Mouse (Mus musculus) hindbrain, embryonic 14.5 days (tissue): ENCODE measurements around the gene Brdt. TPM values are rescaled to one million over a fixed set of nuclear protein-coding genes. Genes with fewer than 3 reads are reported as not detected.

ENCODE experiments used
- ATAC-seq: fragments of 200-750 bp; cut with Nextera tagmentation; 2 replicates; pipeline ENCODE4 v1.8.0; 2017; ENCODE audit warnings: moderate number of reproducible peaks, mild to moderate bottlenecking, moderate TSS enrichment, moderate library complexity; ENCODE audit not compliant: low FRiP score
- DNase-seq: peaks from one replicate; pipeline ENCODE4 v3.0.0-alpha.2; 2015; ENCODE audit warnings: low spot score
- H3K27ac ChIP-seq: fragments of 300-500 bp; sonication (generic); 2 replicates; pipeline ENCODE4 v1.5.1; 2014; ENCODE audit warnings: mild to moderate bottlenecking, moderate library complexity
- H3K27me3 ChIP-seq: fragments of 300-500 bp; sonication (generic); 2 replicates; pipeline ENCODE4 v1.6.1; 2014; ENCODE audit warnings: mild to moderate bottlenecking, low read length, mixed read lengths; ENCODE audit not compliant: control insufficient read depth, insufficient read depth
- H3K36me3 ChIP-seq: fragments of 300-500 bp; sonication (generic); replicated peaks from 2 replicates; pipeline ENCODE4 v1.6.1; 2014; ENCODE audit not compliant: control insufficient read depth, insufficient read depth
- H3K4me1 ChIP-seq: fragments of 300-500 bp; sonication (generic); replicated peaks from 2 replicates; pipeline ENCODE4 v1.6.1; 2014; ENCODE audit warnings: antibody characterized with exemption, low read length, mixed read lengths; ENCODE audit not compliant: control insufficient read depth, insufficient read depth
- H3K4me2 ChIP-seq: fragments of 300-500 bp; sonication (generic); replicated peaks from 2 replicates; pipeline ENCODE4 v1.6.1; 2014; ENCODE audit warnings: mild to moderate bottlenecking, moderate library complexity
- H3K4me3 ChIP-seq: fragments of 300-500 bp; sonication (generic); replicated peaks from 2 replicates; pipeline ENCODE4 v1.5.1; 2014; ENCODE audit warnings: mild to moderate bottlenecking, low read length
- H3K9ac ChIP-seq: fragments of 300-500 bp; sonication (generic); 2 replicates; pipeline ENCODE4 v1.6.1; 2014
- H3K9me3 ChIP-seq: fragments of 300-500 bp; sonication (generic); 2 replicates; pipeline ENCODE4 v1.6.1; 2016; ENCODE audit warnings: low read length; ENCODE audit not compliant: control insufficient read depth
- WGBS: fragments of 180-500 bp; shearing (Covaris S2); extraction: QIAGEN DNeasy Blood & Tissue Kit; methylation state at CpG from one replicate; pipeline ENCODE4 v1.1.7; 2014; 5-methylcytosine and 5-hydroxymethylcytosine counted together
- polyA plus RNA-seq: library from polyadenylated mRNA; unstranded; fragments of >200 nt; fragmentation: Nextera tagmentation; extraction: Ambion mirVana; gene quantifications from 2 replicates; pipeline ENCODE4 v1.2.1, GENCODE M21; 2014

The Brdt gene
- polyA plus RNA-seq, 1 experiment from 2014 or later, result 3.2 TPM

- H3K9me3 ChIP-seq, result no peaks in the 10 kb centered on the region
- H3K9ac ChIP-seq, result peak within 1 kb of the TSS; percentile 68
- DNase-seq (no peak), ATAC-seq (no peak)
- H3K4me2 ChIP-seq, result peak within 1 kb of the TSS; percentile 100
- peak within 1 kb of the TSS; percentile 68 for H3K4me3 ChIP-seq
- peaks cover 39% of the 10 kb centered on the region for H3K27me3 ChIP-seq
- no peak within 1 kb of the TSS for H3K27ac ChIP-seq
- WGBS, result 21% methylated on average over 5 of the region's 5 CpGs
- H3K36me3 ChIP-seq, result no peaks in the 10 kb centered on the region
- H3K4me1 ChIP-seq, result no peaks in the 10 kb centered on the region; the same call in 1 of the 2 replicates
These were observed 71.5 kb downstream of the Brdt start, which contains the start of gene Ephx4 for GRCm38 (mm10) chr5:107402436-107402835. Gene Ephx4 (plus strand): TSS chr5:107402736.

DNA sequence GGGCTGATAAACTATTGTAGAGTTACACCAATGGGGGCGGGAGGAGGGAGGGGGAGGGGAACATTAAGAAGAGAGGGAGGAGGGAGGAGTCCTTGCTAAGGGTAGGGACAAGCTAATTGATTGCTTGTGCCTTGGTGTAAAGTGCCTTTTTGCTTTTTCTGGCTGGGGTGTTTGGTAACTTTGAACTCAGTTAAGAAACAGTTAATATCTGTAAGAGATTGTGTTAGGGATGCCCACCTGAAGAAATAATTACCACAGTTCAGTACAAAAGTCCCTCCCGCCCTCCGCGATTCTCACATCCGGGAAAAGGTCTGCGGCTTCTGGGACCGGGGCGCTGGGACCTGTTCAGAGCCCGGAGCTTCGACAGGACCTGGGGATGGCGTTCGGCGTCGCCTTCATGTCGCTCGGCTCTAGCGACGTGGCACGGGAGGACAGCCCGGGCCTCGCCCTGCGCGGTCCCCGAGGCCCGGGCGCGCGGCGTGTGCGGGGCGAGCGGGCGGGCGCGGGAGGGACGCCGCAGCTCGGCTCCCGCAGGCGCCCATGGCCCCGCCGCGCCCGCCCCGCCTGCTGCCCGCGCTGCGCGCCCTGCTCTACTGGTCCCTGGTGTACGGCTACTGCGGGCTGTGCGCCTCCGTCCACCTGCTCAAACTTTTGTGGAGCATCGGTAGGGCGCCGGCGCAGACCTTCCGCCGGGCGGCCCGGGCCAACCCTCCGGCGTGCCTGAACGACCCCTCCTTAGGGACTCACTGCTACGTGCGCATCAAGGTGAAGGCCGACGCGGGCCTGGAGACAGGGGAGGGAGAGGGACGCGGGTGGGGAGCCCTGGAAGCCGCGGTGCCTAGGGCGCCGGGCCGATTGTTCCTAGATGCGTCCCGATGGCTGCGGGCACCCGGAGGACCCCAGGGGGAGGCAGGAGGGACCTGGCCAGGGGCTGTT lies 72.3 kb downstream of the Brdt start:
- H3K4me1 ChIP-seq, result no peaks in the 10 kb centered on the region; the same call in 1 of the 2 replicates
- peak overlapping the region; percentile 68 for H3K4me3 ChIP-seq
- H3K27me3 ChIP-seq, result peaks cover 39% of the 10 kb centered on the region
- H3K27ac ChIP-seq, result no peak overlapping the region
- DNase-seq, result peak; percentile 27
- H3K4me2 ChIP-seq, result peak overlapping the region; percentile 100
- peak overlapping the region; percentile 68 for H3K9ac ChIP-seq
- ATAC-seq, result peak; percentile 86
- H3K9me3 ChIP-seq, result no peaks in the 10 kb centered on the region
- under 1% methylated on average over 77 of the region's 80 CpGs for WGBS
- no peaks in the 10 kb centered on the region for H3K36me3 ChIP-seq

DNA sequence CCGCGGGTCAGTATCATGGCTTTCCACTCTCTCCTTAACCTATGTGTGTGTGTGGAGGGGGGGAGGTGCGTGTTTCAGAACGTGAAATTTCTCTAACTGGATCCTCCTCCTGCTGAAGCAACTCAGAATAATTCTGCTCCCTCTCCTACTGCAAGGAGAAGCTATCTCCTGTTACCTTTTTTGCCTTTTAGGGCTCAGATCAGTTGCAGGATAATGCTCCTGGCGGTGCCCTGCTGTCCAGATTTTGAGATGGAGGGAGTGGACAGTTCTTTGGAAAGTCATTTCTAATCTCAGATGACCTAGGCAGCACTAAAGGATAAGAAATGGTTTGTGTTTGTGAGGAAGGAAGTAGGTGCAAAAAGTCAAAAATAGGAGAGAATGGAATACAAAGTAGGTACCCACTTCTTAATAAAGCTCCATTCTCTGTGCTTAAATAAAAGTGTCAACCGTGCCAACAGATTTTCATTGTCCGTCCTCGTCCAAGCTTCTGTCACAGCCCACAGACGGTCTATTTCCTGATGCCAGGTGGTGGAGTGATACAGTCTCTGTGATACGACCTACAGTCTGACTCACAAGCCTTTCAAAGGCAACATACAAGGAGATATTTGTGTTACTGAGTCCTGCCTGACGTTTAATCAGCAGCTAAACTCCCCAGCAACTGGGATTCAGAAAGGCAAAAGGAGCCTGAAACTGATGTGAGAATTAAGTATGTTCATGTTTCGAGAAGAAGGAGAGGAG lies 73.2 kb downstream of the Brdt start:
- H3K4me1 ChIP-seq, result no peaks in the 10 kb centered on the region; the same call in 1 of the 2 replicates
- DNase-seq, result no peak
- ATAC-seq, result no peak
- H3K4me3 ChIP-seq, result peak overlapping the region; percentile 68
- 29% methylated on average over 12 of the region's 12 CpGs for WGBS
- H3K27ac ChIP-seq, result no peak overlapping the region
- H3K36me3 ChIP-seq, result no peaks in the 10 kb centered on the region
- H3K27me3 ChIP-seq, result peaks cover 39% of the 10 kb centered on the region
- H3K4me2 ChIP-seq, result peak overlapping the region; percentile 100
- H3K9me3 ChIP-seq, result no peaks in the 10 kb centered on the region
- peak overlapping the region; percentile 68 for H3K9ac ChIP-seq

GRCm38 (mm10) chr5:107405361-107405760 lies 74.4 kb downstream of the Brdt start:
- Histone ChIP-seq H3K4me2 (no peak overlapping the region), H3K27ac (no peak overlapping the region), H3K4me1 (no peaks in the 10 kb centered on the region; the same call in 1 of the 2 replicates), H3K9ac (no peak overlapping the region), H3K9me3 (no peaks in the 10 kb centered on the region), H3K4me3 (no peak overlapping the region), H3K36me3 (no peaks in the 10 kb centered on the region), H3K27me3 (peaks cover 39% of the 10 kb centered on the region)
- no peak for DNase-seq
- no peak for ATAC-seq
- 88% methylated on average over 4 of the region's 4 CpGs for WGBS

GRCm38 (mm10) chr5:107410305-107410704 lies 79.3 kb downstream of the Brdt start:
- H3K4me1 ChIP-seq, result no peaks in the 10 kb centered on the region
- no peak overlapping the region for H3K27ac ChIP-seq
- H3K4me3 ChIP-seq, result no peak overlapping the region
- WGBS, result 84% methylated on average over 1 of the region's 1 CpGs
- no peak overlapping the region for H3K9ac ChIP-seq
- ATAC-seq (no peak), DNase-seq (no peak)
- H3K36me3 ChIP-seq, result no peaks in the 10 kb centered on the region
- peaks cover 6% of the 10 kb centered on the region; the same call in 1 of the 2 replicates for H3K27me3 ChIP-seq
- no peaks in the 10 kb centered on the region for H3K9me3 ChIP-seq
- no peak overlapping the region for H3K4me2 ChIP-seq

- 69% methylated on average over 4 of the region's 4 CpGs for WGBS
- H3K4me2 ChIP-seq, result no peak overlapping the region
- H3K36me3 ChIP-seq, result no peaks in the 10 kb centered on the region
- no peak overlapping the region for H3K27ac ChIP-seq
- H3K4me1 ChIP-seq, result no peaks in the 10 kb centered on the region
- no peaks in the 10 kb centered on the region for H3K9me3 ChIP-seq
- ATAC-seq, result no peak
- no peak overlapping the region for H3K4me3 ChIP-seq
- H3K9ac ChIP-seq, result no peak overlapping the region
- no peak for DNase-seq
- no peaks in the 10 kb centered on the region for H3K27me3 ChIP-seq
These were observed 80.4 kb downstream of the Brdt start for GRCm38 (mm10) chr5:107411326-107411725.

DNA sequence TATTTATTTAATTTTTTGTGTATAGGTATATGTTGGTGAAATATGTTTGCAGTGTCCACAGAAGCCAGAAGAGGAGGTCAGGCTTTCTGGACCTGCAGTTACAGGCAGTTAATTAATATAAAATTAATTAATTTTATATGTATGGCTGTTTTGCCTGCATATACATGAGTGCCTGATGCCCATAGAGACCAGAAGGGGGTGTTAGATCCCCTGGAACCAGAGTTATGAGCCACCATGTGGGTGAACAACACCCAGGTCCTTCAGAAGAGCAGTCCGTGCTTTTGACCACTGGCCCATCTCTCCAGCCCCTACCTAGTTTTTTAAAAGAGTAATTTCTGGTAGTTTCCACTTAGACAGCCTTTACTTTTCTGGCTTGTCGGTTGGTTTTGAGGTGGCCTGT lies 81.3 kb downstream of the Brdt start:
- Histone ChIP-seq H3K9me3 (no peaks in the 10 kb centered on the region), H3K9ac (no peak overlapping the region), H3K27ac (no peak overlapping the region), H3K4me1 (no peaks in the 10 kb centered on the region), H3K4me3 (no peak overlapping the region), H3K27me3 (no peaks in the 10 kb centered on the region), H3K4me2 (no peak overlapping the region), H3K36me3 (no peaks in the 10 kb centered on the region)
- DNase-seq, result no peak
- 84% methylated on average over 2 of the region's 2 CpGs for WGBS
- ATAC-seq, result no peak

DNA sequence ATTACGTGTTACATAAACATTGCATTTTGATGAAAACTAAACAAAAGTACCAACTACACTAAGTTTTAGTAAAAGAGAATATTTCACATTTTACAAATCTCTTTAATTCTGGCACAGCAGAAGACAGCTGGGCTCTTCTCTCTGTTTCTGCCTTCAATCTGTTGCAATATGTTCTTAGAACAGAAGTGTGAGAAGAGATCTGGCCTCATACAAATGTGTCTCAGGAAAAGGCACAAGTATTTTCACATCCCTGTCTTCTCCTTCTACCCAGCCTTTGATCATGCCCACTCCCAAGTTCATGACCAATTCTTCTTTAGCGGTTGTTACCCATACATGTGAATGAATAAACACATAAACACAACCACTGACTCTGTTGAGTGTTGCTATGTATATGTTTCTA lies 84.1 kb downstream of the Brdt start:
- H3K4me2 ChIP-seq, result no peak overlapping the region

DNA sequence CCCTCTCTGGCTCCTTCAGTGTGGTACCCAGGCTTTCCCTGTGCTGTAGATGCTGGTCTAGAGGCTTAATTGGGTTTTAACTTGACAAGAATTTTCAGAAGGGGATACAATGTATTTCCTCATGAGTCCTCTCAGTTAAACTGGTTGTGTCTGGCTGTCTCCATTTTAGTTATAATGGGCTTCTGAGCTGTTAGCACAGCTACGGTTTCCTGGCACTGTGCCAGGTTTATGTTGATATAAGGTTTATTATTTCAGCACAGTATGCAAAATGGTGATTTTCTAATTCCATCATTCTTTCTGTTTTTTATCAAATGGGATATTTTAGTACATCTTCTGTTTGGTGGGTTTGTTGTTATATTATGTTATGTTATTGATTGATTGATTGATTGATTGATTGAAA lies 90.7 kb downstream of the Brdt start:
- no peaks in the 10 kb centered on the region for H3K4me1 ChIP-seq
- no peaks in the 10 kb centered on the region for H3K27me3 ChIP-seq
- WGBS, result 72% methylated on average over 1 of the region's 1 CpGs
- no peak overlapping the region for H3K4me2 ChIP-seq
- H3K9me3 ChIP-seq, result no peaks in the 10 kb centered on the region
- no peak overlapping the region for H3K27ac ChIP-seq
- no peak for DNase-seq
- no peak overlapping the region for H3K9ac ChIP-seq
- no peak overlapping the region for H3K4me3 ChIP-seq
- H3K36me3 ChIP-seq, result no peaks in the 10 kb centered on the region
- ATAC-seq, result no peak

More for the DNA sequence above, 84.1 kb downstream of the Brdt start:
- H3K9ac ChIP-seq, result no peak overlapping the region
- H3K4me1 ChIP-seq, result no peaks in the 10 kb centered on the region
- H3K9me3 ChIP-seq, result no peaks in the 10 kb centered on the region
- H3K4me3 ChIP-seq, result no peak overlapping the region
- no peak for DNase-seq
- no peak for ATAC-seq
- no peaks in the 10 kb centered on the region for H3K36me3 ChIP-seq
- H3K27me3 ChIP-seq, result no peaks in the 10 kb centered on the region
- WGBS, result 78% methylated on average over 2 of the region's 2 CpGs
- H3K27ac ChIP-seq, result no peak overlapping the region
